Mouse (Mus musculus) T-helper 2 cell (primary cell): ENCODE data around the gene Gm20403.
"Not testable (repeated sequence)": the region's sequence is repeated elsewhere in the genome, so short reads cannot be mapped to it uniquely, and the experiment has no call there.

ENCODE experiments used
- in situ Hi-C: fragments of 300-600 bp; cut with MboI, MseI; formaldehyde crosslinking; loops from one replicate; pipeline ENCODE4 v1.15.1; 2025; ENCODE audit warnings: high pct_unique_total_duplicates

The Gm20403 gene

DNA sequence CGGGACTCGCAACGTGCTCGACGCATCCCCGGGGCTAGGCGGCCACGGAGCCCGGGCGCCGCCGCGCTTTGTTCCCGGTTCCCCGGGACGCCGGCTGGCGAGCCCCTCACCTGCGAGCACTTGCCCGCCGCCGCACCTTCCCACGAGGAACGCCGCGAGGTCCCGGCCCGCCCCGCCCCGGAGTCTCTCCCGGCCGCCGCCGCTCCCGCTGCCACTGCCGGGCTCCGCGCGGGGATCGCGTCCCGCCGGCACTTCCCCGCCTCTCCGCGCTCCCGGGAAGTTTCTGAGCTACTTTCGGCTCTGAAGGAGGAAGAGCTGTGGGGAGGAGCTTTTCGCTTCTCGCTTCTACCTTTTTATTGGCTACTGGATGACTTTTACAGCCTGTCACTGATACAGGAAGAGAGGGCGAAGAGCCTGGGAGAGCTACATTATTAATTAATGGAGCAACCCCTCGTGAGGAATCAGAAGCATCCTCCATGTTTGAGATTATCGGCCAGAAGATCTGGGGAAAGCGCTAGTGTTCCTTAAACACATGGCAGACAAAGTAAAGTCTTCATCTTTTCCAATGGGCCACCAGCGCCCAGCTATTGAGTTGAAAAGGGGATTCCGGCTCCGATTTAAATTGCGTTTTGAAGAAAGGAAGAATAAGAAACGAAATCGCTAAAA lies at the start of gene Gm20403:
Gm20403 (minus strand) TSS at position 478 of the 666 bp plus-strand sequence.
- in situ Hi-C loops = loop anchor here (5.0 kb wide), 1 partner anchor 91 kb away; no protein-coding TSS in a partner anchor

- in situ Hi-C loops = no loop called here
Observed at GRCm38 (mm10) chr12:55027088-55027487, 40.8 kb upstream of the Gm20403 start.

GRCm38 (mm10) chr12:55023284-55023683 lies 37.0 kb upstream of the Gm20403 start:
- in situ Hi-C loops = no loop called here

GRCm38 (mm10) chr12:55019421-55019877 lies 33.1 kb upstream of the Gm20403 start:
- in situ Hi-C loops = no loop called here

GRCm38 (mm10) chr12:55017119-55017721 lies 30.9 kb upstream of the Gm20403 start:
- in situ Hi-C loops = no loop called here

GRCm38 (mm10) chr12:55016339-55017118 lies 30.2 kb upstream of the Gm20403 start:
- in situ Hi-C loops = no loop called here

- in situ Hi-C loops = no loop called here
Observed at GRCm38 (mm10) chr12:55015428-55015827, 29.1 kb upstream of the Gm20403 start.

GRCm38 (mm10) chr12:55013626-55014398 lies 27.5 kb upstream of the Gm20403 start, which contains the start of gene Baz1a:
Baz1a (minus strand) TSS chr12:55014348.
- in situ Hi-C loops = no loop called here

- in situ Hi-C loops = no loop called here
Observed at GRCm38 (mm10) chr12:55013031-55013430, 26.7 kb upstream of the Gm20403 start.

- in situ Hi-C loops = no loop called here
Observed at GRCm38 (mm10) chr12:55007361-55008008, 21.2 kb upstream of the Gm20403 start.

- in situ Hi-C loops = no loop called here
Observed at GRCm38 (mm10) chr12:55006071-55006470, 19.7 kb upstream of the Gm20403 start.

DNA sequence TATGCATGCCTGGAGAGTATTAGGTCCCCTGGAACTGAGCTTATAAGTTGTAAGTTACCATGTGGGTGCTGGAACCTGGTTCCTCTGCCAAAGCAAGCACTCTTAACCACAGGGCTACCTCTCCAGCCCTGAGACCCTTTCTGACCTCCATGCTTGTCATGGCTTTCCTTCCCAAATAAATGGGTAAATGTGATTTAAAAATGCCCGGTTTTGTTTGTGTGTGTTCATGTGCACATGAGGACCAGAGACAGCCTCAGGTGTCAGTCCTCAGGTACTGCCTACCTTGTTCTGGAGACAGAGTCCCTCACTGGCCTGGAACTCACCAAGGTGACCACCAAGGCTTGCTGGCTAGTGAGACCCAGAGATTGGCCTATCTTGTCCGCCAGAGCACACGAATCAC lies 18.1 kb upstream of the Gm20403 start:
- in situ Hi-C loops = no loop called here

GRCm38 (mm10) chr12:55003843-55004242 lies 17.5 kb upstream of the Gm20403 start:
- in situ Hi-C loops = no loop called here

DNA sequence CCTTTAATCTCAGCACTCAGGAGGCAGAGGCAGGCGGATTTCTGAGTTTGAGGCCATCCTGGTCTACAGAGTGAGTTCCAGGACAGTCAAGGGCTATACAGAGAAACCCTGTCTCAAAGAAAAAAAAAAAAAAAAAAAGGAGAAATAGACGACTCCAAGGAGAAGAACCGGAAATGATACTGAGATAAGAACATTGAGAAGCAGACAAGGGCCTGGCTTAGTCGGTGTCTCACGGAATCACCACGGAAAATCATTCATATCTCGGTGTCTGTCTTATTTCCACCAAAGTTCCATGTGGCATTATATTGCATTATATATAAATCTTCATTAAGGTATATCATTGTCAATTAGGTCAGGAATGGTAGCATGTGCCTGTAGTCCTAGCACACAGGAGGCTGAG lies 16.2 kb upstream of the Gm20403 start:
- in situ Hi-C loops = not testable (repeated sequence)

GRCm38 (mm10) chr12:54999016-54999690 lies 12.8 kb upstream of the Gm20403 start:
- in situ Hi-C loops = no loop called here

DNA sequence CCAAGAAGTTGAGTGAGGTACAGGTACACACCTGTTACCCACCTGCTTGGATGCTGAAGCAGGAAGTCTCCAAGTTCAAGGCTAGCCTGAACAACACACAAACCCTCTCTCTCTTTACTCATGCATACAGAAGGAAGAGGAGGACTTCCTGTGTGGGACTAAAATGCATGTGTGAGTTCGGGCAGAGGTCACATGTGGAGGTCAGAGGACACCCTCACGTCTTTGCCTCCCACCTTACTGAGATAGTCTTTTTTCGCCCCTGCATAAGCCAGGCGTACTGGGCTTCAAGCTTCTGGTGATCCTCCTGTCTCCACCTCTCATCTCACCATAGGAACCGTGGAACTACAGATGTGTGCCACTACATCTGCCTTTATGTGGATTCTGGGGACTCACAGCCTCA lies 12.1 kb upstream of the Gm20403 start:
- in situ Hi-C loops = no loop called here

GRCm38 (mm10) chr12:54996979-54997474 lies 10.7 kb upstream of the Gm20403 start:
- in situ Hi-C loops = no loop called here

DNA sequence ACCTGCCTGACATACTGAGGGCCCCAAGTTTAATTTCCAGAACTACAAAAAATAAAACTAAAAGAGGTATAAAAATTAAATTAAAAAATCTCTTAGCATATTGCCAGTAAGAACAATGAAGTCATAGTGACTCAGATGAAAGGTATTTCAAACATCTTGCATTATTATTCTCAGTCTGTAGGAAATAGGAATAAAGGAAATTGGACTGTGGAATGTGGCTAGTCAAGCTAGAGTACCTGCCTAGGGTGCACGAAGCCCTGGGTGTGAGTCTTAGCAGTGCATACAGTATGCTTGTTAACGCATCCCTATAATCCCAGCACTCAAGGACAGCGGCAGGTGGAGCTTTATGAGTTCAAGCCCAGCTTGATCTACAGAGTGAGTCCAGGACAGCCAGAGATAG lies 9.6 kb upstream of the Gm20403 start:
- in situ Hi-C loops = no loop called here

- in situ Hi-C loops = no loop called here
Observed at GRCm38 (mm10) chr12:54994418-54994817, 8.1 kb upstream of the Gm20403 start.

- in situ Hi-C loops = no loop called here
Observed at GRCm38 (mm10) chr12:54994068-54994386, 7.7 kb upstream of the Gm20403 start.
